Mouse (Mus musculus): ENCODE results near the gene Kcnf1.
"Not testable (repeated sequence)": the region's sequence is repeated elsewhere in the genome, so short reads cannot be mapped to it uniquely, and the experiment has no call there.

The Kcnf1 gene

GRCm38 (mm10) chr12:17175124-17175523 is 1.6 kb downstream of the Kcnf1 start:
- CTCF ChIA-PET: interaction anchor here in 3 of 4 experiments (0.6 to 2.0 kb wide), 5 partner anchors 25 to 156 kb away, joined by 3 to 5 read pairs (median 3); no protein-coding TSS in a partner anchor
- POLR2A ChIA-PET: interaction anchor here in 3 of 4 experiments (1.3 to 1.8 kb wide), 4 partner anchors 9 kb away, joined by 3 to 9 read pairs (median 5); no protein-coding TSS in a partner anchor

- ChIA-PET POLR2A (interaction anchor here in 3 of 4 experiments (0.6 to 1.8 kb wide), 4 partner anchors 8 to 279 kb away, joined by 3 to 9 read pairs (median 4); no protein-coding TSS in a partner anchor), CTCF (interaction anchor here in 2 of 4 experiments (0.6 to 1.4 kb wide), 3 partner anchors 48 to 155 kb away, joined by 3 to 4 read pairs (median 3); no protein-coding TSS in a partner anchor)
These were observed 2.4 kb downstream of the Kcnf1 start for GRCm38 (mm10) chr12:17174134-17174893.

- ChIA-PET POLR2A (interaction anchor here in 1 of 4 experiments (0.6 to 1.4 kb wide), 2 partner anchors 9 to 770 kb away, joined by 4 to 6 read pairs; no protein-coding TSS in a partner anchor), CTCF (interaction anchor here in 2 of 4 experiments (1.0 to 1.3 kb wide), 3 partner anchors 13 to 152 kb away, joined by 3 read pairs; no protein-coding TSS in a partner anchor)
These were observed 6.3 kb downstream of the Kcnf1 start for GRCm38 (mm10) chr12:17170406-17170805.

- ChIA-PET CTCF (interaction anchor here in 1 of 4 experiments (0.6 kb wide), 1 partner anchor 91 kb away, joined by 4 read pairs; no protein-coding TSS in a partner anchor), POLR2A (interaction anchor here in 2 of 4 experiments (0.9 to 1.1 kb wide), 3 partner anchors 9 to 18 kb away, joined by 3 to 5 read pairs (median 5); no protein-coding TSS in a partner anchor)
These were observed 10.6 kb downstream of the Kcnf1 start for GRCm38 (mm10) chr12:17166116-17166515.

- POLR2A ChIA-PET: no interaction called here
- CTCF ChIA-PET: interaction anchor here in 1 of 4 experiments (0.6 kb wide), 1 partner anchor 17 kb away, joined by 3 read pairs; no protein-coding TSS in a partner anchor
These were observed 12.7 kb downstream of the Kcnf1 start for GRCm38 (mm10) chr12:17163996-17164395.

- ChIA-PET POLR2A (no interaction called here), CTCF (interaction anchor here in 1 of 4 experiments (0.6 kb wide), 1 partner anchor 9 kb away, joined by 3 read pairs; no protein-coding TSS in a partner anchor)
These were observed 17.1 kb downstream of the Kcnf1 start for GRCm38 (mm10) chr12:17159549-17159948.

GRCm38 (mm10) chr12:17157558-17157957 is 19.1 kb downstream of the Kcnf1 start:
- ChIA-PET POLR2A (interaction anchor here in 1 of 4 experiments (0.8 kb wide), 1 partner anchor 8 kb away, joined by 5 read pairs; no protein-coding TSS in a partner anchor), CTCF (no interaction called here)

GRCm38 (mm10) chr12:17155781-17156180 is 20.9 kb downstream of the Kcnf1 start:
- POLR2A ChIA-PET: interaction anchor here in 1 of 4 experiments (0.6 kb wide), 1 partner anchor 370 kb away, joined by 3 read pairs; no protein-coding TSS in a partner anchor
- CTCF ChIA-PET: no interaction called here

- ChIA-PET CTCF (interaction anchor here in 1 of 4 experiments (0.5 kb wide), 1 partner anchor 105 kb away, joined by 9 read pairs; no protein-coding TSS in a partner anchor), POLR2A (interaction anchor here in 1 of 4 experiments (1.2 kb wide), 1 partner anchor 10 kb away, joined by 4 read pairs; no protein-coding TSS in a partner anchor)
These were observed 23.8 kb downstream of the Kcnf1 start for GRCm38 (mm10) chr12:17152840-17153239.

- ChIA-PET CTCF (interaction anchor here in 1 of 4 experiments (0.8 kb wide), 1 partner anchor 107 kb away, joined by 3 read pairs; no protein-coding TSS in a partner anchor), POLR2A (no interaction called here)
These were observed 27.8 kb downstream of the Kcnf1 start for GRCm38 (mm10) chr12:17148920-17149319.

- POLR2A ChIA-PET: interaction anchor here in 3 of 4 experiments (0.6 to 1.4 kb wide), 5 partner anchors 8 to 86 kb away, joined by 3 to 4 read pairs (median 3); no protein-coding TSS in a partner anchor
- CTCF ChIA-PET: interaction anchor here in 2 of 4 experiments (0.6 to 0.7 kb wide), 2 partner anchors 101 to 562 kb away, joined by 3 read pairs; no protein-coding TSS in a partner anchor
These were observed 34.9 kb downstream of the Kcnf1 start for GRCm38 (mm10) chr12:17141791-17142190.

- CTCF ChIA-PET: no interaction called here
These were observed 36.3 kb downstream of the Kcnf1 start for GRCm38 (mm10) chr12:17140436-17140835.

GRCm38 (mm10) chr12:17134546-17135096 is 42.1 kb downstream of the Kcnf1 start:
- CTCF ChIA-PET: interaction anchor here in 1 of 4 experiments (0.7 kb wide), 1 partner anchor 221 kb away, joined by 3 read pairs; no protein-coding TSS in a partner anchor
- POLR2A ChIA-PET: no interaction called here

More at GRCm38 (mm10) chr12:17140436-17140835, 36.3 kb downstream of the Kcnf1 start:
- POLR2A ChIA-PET: no interaction called here

- POLR2A ChIA-PET: interaction anchor here in 2 of 4 experiments (0.6 to 1.0 kb wide), 3 partner anchors 18 to 342 kb away, joined by 3 to 7 read pairs (median 3); partner anchors contain the start of gene 2410004P03Rik (in 1 of the 2)
- CTCF ChIA-PET: interaction anchor here in 2 of 4 experiments (0.5 to 0.8 kb wide), 4 partner anchors 80 to 526 kb away, joined by 3 to 4 read pairs (median 3); no protein-coding TSS in a partner anchor
These were observed 44.4 kb downstream of the Kcnf1 start for GRCm38 (mm10) chr12:17132243-17132642.

GRCm38 (mm10) chr12:17131563-17131962 is 45.1 kb downstream of the Kcnf1 start:
- CTCF ChIA-PET: interaction anchor here in 1 of 4 experiments (0.6 kb wide), 1 partner anchor 122 kb away, joined by 3 read pairs; no protein-coding TSS in a partner anchor
- POLR2A ChIA-PET: interaction anchor here in 2 of 4 experiments (0.5 to 1.0 kb wide), 3 partner anchors 18 to 420 kb away, joined by 3 to 7 read pairs (median 3); no protein-coding TSS in a partner anchor

- POLR2A ChIA-PET, CTCF ChIA-PET: not testable (repeated sequence)
These were observed 53.8 kb downstream of the Kcnf1 start for GRCm38 (mm10) chr12:17122881-17123280.

All from embryonic stem cell, embryonic (primary cell).